Mouse (Mus musculus) erythroblast, embryonic 14.5 days (primary cell): Measurements from ENCODE around the gene Ppp1r18. TPM values are rescaled to one million over a fixed set of nuclear protein-coding genes. Genes with fewer than 3 reads are reported as not detected.

Source experiments
- H3K27me3 ChIP-seq: 2 replicates; pipeline ENCODE4 v1.6.1; 2012; ENCODE audit warnings: inconsistent platforms; ENCODE audit not compliant: control insufficient read depth
- H3K36me3 ChIP-seq: 2 replicates; pipeline ENCODE4 v1.6.1; 2012; ENCODE audit warnings: mild to moderate bottlenecking, inconsistent platforms; ENCODE audit not compliant: control insufficient read depth
- H3K4me1 ChIP-seq: 2 replicates; pipeline ENCODE4 v1.6.1; 2012; ENCODE audit warnings: inconsistent platforms; ENCODE audit not compliant: control insufficient read depth
- H3K4me3 ChIP-seq: replicated peaks from 2 replicates; pipeline ENCODE3; 2012; ENCODE audit warnings: moderate library complexity, mild to moderate bottlenecking, inconsistent platforms
- H3K9me3 ChIP-seq: 2 replicates; pipeline ENCODE4 v1.6.1; 2012; ENCODE audit warnings: low read length, inconsistent platforms, mixed read lengths; ENCODE audit not compliant: control insufficient read depth
- GATA1 ChIP-seq: IDR thresholded peaks from 2 replicates; pipeline ENCODE4 v1.6.1; 2012; ENCODE audit warnings: low read length, inconsistent platforms, mixed read lengths
- TAL1 ChIP-seq: IDR thresholded peaks from 3 replicates; pipeline ENCODE4 v1.6.1; 2012; ENCODE audit warnings: low read length, inconsistent platforms, mixed read lengths
- polyA plus RNA-seq: library from polyadenylated mRNA; stranded (reverse); fragments of >175 nt; gene quantifications from 2 replicates; pipeline ENCODE4 v1.2.3, GENCODE M21; 2012

The Ppp1r18 gene
- polyA plus RNA-seq, 1 experiment, result 0.31 TPM

- no peak for TF ChIP-seq TAL1
- TF ChIP-seq GATA1, result no peak
Observed at GRCm38 (mm10) chr17:35903343-35903991, 38.1 kb downstream of the Ppp1r18 start.

GRCm38 (mm10) chr17:35903992-35904355, 38.6 kb downstream of the Ppp1r18 start:
- no peak for TF ChIP-seq GATA1
- no peak for TF ChIP-seq TAL1
- Histone ChIP-seq H3K4me1 (peaks cover 21% of the 10 kb centered on the region), H3K36me3 (peaks cover 38% of the 10 kb centered on the region), H3K4me3 (no peak overlapping the region), H3K9me3 (no peaks in the 10 kb centered on the region), H3K27me3 (no peaks in the 10 kb centered on the region)

More at GRCm38 (mm10) chr17:35903343-35903991, 38.1 kb downstream of the Ppp1r18 start:
- Histone ChIP-seq H3K36me3 (peaks cover 36% of the 10 kb centered on the region), H3K4me1 (peaks cover 18% of the 10 kb centered on the region), H3K4me3 (no peak overlapping the region), H3K9me3 (no peaks in the 10 kb centered on the region), H3K27me3 (no peaks in the 10 kb centered on the region)

GRCm38 (mm10) chr17:35905587-35905986, 40.2 kb downstream of the Ppp1r18 start:
- H3K27me3 ChIP-seq, result no peaks in the 10 kb centered on the region
- H3K36me3 ChIP-seq, result peaks cover 40% of the 10 kb centered on the region
- no peak overlapping the region for H3K4me3 ChIP-seq
- peaks cover 27% of the 10 kb centered on the region for H3K4me1 ChIP-seq
- TF ChIP-seq TAL1 (no peak), GATA1 (no peak)
- no peaks in the 10 kb centered on the region for H3K9me3 ChIP-seq

- no peak for TF ChIP-seq GATA1
- no peak for TF ChIP-seq TAL1
- H3K36me3 ChIP-seq, result peaks cover 57% of the 10 kb centered on the region
Observed at GRCm38 (mm10) chr17:35907609-35908008, 42.2 kb downstream of the Ppp1r18 start.

GRCm38 (mm10) chr17:35909186-35909918, 44.0 kb downstream of the Ppp1r18 start:
- H3K36me3 ChIP-seq, result peaks cover 63% of the 10 kb centered on the region
- peak overlapping the region; percentile 76 for H3K4me3 ChIP-seq
- TF ChIP-seq TAL1 (no peak), GATA1 (no peak)
- H3K9me3 ChIP-seq, result no peaks in the 10 kb centered on the region
- no peaks in the 10 kb centered on the region for H3K27me3 ChIP-seq
- peaks cover 45% of the 10 kb centered on the region for H3K4me1 ChIP-seq

More at GRCm38 (mm10) chr17:35907609-35908008, 42.2 kb downstream of the Ppp1r18 start:
- H3K27me3 ChIP-seq, result no peaks in the 10 kb centered on the region
- H3K9me3 ChIP-seq, result no peaks in the 10 kb centered on the region
- H3K4me1 ChIP-seq, result peaks cover 32% of the 10 kb centered on the region
- no peak overlapping the region for H3K4me3 ChIP-seq

- Histone ChIP-seq H3K36me3 (peaks cover 65% of the 10 kb centered on the region), H3K4me1 (peaks cover 51% of the 10 kb centered on the region), H3K27me3 (no peaks in the 10 kb centered on the region), H3K9me3 (no peaks in the 10 kb centered on the region), H3K4me3 (peak within 1 kb of the TSS; percentile 76)
- no peak for TF ChIP-seq TAL1
- TF ChIP-seq GATA1, result no peak
Observed at GRCm38 (mm10) chr17:35909919-35910369, 44.6 kb downstream of the Ppp1r18 start, which contains the start of gene Atat1. Gene Atat1, minus strand, starts transcription at chr17:35910075.

GRCm38 (mm10) chr17:35914975-35915374, 49.6 kb downstream of the Ppp1r18 start:
- peak overlapping the region; percentile 25 for H3K4me3 ChIP-seq
- peaks cover 61% of the 10 kb centered on the region for H3K36me3 ChIP-seq
- H3K27me3 ChIP-seq, result no peaks in the 10 kb centered on the region
- TF ChIP-seq GATA1, result no peak
- TF ChIP-seq TAL1, result no peak
- H3K4me1 ChIP-seq, result peaks cover 57% of the 10 kb centered on the region
- no peaks in the 10 kb centered on the region for H3K9me3 ChIP-seq

- Histone ChIP-seq H3K27me3 (no peaks in the 10 kb centered on the region), H3K36me3 (peaks cover 65% of the 10 kb centered on the region), H3K9me3 (no peaks in the 10 kb centered on the region), H3K4me1 (peaks cover 62% of the 10 kb centered on the region), H3K4me3 (peak overlapping the region; percentile 73)
- TF ChIP-seq TAL1 (no peak), GATA1 (no peak)
Observed at GRCm38 (mm10) chr17:35915538-35916296, 50.3 kb downstream of the Ppp1r18 start.
